29 mouse cellular contexts compared by ENCODE assay signal in genomic region chr3:91957173-91957572, GRCm38 (mm10). TPM values are rescaled to one million over a fixed set of nuclear protein-coding genes. Genes with fewer than 3 reads are reported as not detected.
A peak's percentile ranks its signal among the peaks of the same experiment; 100 is the strongest.
DNase-seq lines count a peak whose midpoint lies in the region; ATAC-seq and TF ChIP-seq lines count a peak whose summit lies in the region.
"Had no signal": no experiment of that assay in that cellular context is flagged by ENCODE, and none has a peak within 500 bp of the region (broad histone marks: within the 10 kb centered on the region; RNA-seq: fewer than 3 reads in every experiment).

No protein-coding gene starts in this region.

- H3K27ac ChIP-seq in kidney, embryonic 14.5 days (ENCODE audit: low read depth, low read length) = no peak overlapping the region
- no peak overlapping the region for H3K27ac ChIP-seq in kidney, adult 2 months (ENCODE audit: insufficient read depth, low read depth, low read length)
- H3K27ac ChIP-seq in kidney, embryonic 16.5 days (ENCODE audit: low read length) = no peak overlapping the region
- H3K27ac ChIP-seq: embryonic facial prominence, embryonic 13.5 days; embryonic facial prominence, embryonic 15.5 days; forebrain, embryonic 10.5 days; forebrain, embryonic 12.5 days had no signal

- H3K4me1 ChIP-seq in kidney, embryonic 14.5 days (ENCODE audit: control insufficient read depth, insufficient read depth, low read length) = no peaks in the 10 kb centered on the region
- H3K4me1 ChIP-seq in kidney, adult 2 months (ENCODE audit: control insufficient read depth, insufficient read depth, low read length) = no peaks in the 10 kb centered on the region
- H3K4me1 ChIP-seq in kidney, embryonic 16.5 days (ENCODE audit: insufficient read depth, low read length) = no peaks in the 10 kb centered on the region
- H3K4me1 ChIP-seq: embryonic facial prominence, embryonic 13.5 days; embryonic facial prominence, embryonic 15.5 days; forebrain, embryonic 10.5 days; forebrain, embryonic 12.5 days had no signal

- H3K4me2 ChIP-seq in kidney, embryonic 14.5 days (replicated peaks; ENCODE audit: low read depth, low read length) = no peak overlapping the region
- H3K4me2 ChIP-seq in kidney, embryonic 16.5 days (replicated peaks; ENCODE audit: low read depth, low read length) = no peak overlapping the region
- H3K4me2 ChIP-seq: embryonic facial prominence, embryonic 13.5 days; embryonic facial prominence, embryonic 15.5 days; forebrain, embryonic 12.5 days had no signal

- no peaks in the 10 kb centered on the region for H3K36me3 ChIP-seq in kidney, embryonic 14.5 days (ENCODE audit: control insufficient read depth, insufficient read depth, low read length)
- H3K36me3 ChIP-seq in kidney, adult 2 months (ENCODE audit: control insufficient read depth, insufficient read depth, low read length) = no peaks in the 10 kb centered on the region
- no peaks in the 10 kb centered on the region for H3K36me3 ChIP-seq in kidney, embryonic 16.5 days (ENCODE audit: insufficient read depth, low read length)
- H3K36me3 ChIP-seq: embryonic facial prominence, embryonic 13.5 days; embryonic facial prominence, embryonic 15.5 days; forebrain, embryonic 10.5 days; forebrain, embryonic 12.5 days; G1E had no signal

- H3K4me3 ChIP-seq in kidney, embryonic 14.5 days (ENCODE audit: low read length) = no peak overlapping the region
- no peak overlapping the region for H3K4me3 ChIP-seq in kidney, adult 2 months (ENCODE audit: insufficient read depth, low read depth, low read length)
- H3K4me3 ChIP-seq in kidney, embryonic 16.5 days (ENCODE audit: low read length) = no peak overlapping the region
- H3K4me3 ChIP-seq: embryonic facial prominence, embryonic 13.5 days; embryonic facial prominence, embryonic 15.5 days; erythroblast, embryonic 14.5 days; forebrain, embryonic 10.5 days; forebrain, embryonic 12.5 days had no signal

- H3K27me3 ChIP-seq in kidney, embryonic 14.5 days (ENCODE audit: control insufficient read depth, insufficient read depth, low read length) = no peaks in the 10 kb centered on the region
- no peaks in the 10 kb centered on the region for H3K27me3 ChIP-seq in kidney, adult 2 months (replicated peaks; ENCODE audit: control insufficient read depth, insufficient read depth, low read length)
- H3K27me3 ChIP-seq in kidney, embryonic 16.5 days (ENCODE audit: insufficient read depth, low read length) = no peaks in the 10 kb centered on the region
- H3K27me3 ChIP-seq: CH12.LX; embryonic facial prominence, embryonic 13.5 days; embryonic facial prominence, embryonic 15.5 days; forebrain, embryonic 12.5 days; Patski had no signal

- WGBS in kidney, embryonic 14.5 days = 42% methylated on average over 1 of the region's 1 CpGs
- 29% methylated on average over 1 of the region's 1 CpGs for WGBS in kidney, adult 2 months
- 45% methylated on average over 1 of the region's 1 CpGs for WGBS in kidney, embryonic 16.5 days

- peak; percentile 66; the same call in 1 of the 2 replicates for ATAC-seq in kidney, embryonic 14.5 days (ENCODE audit: low FRiP score, low TSS enrichment)
- ATAC-seq in kidney, embryonic 16.5 days (ENCODE audit: low FRiP score, low TSS enrichment) = peak; percentile 70
- ATAC-seq: CD4-positive, CD25-positive, alpha-beta regulatory T cell, adult 4 months; forebrain, embryonic 14.5 days; forebrain, embryonic 16.5 days; Patski had no signal

- H3K9ac ChIP-seq in kidney, embryonic 14.5 days (ENCODE audit: low read depth, low read length) = no peak overlapping the region
- H3K9ac ChIP-seq in kidney, embryonic 16.5 days (replicated peaks; ENCODE audit: low read length) = no peak overlapping the region
- H3K9ac ChIP-seq: embryonic facial prominence, embryonic 13.5 days; embryonic facial prominence, embryonic 15.5 days; forebrain, embryonic 12.5 days had no signal

- TF ChIP-seq POLR2A in kidney, adult 2 months (IDR thresholded peaks at IDR 0.05; ENCODE audit: low read depth, low read length) = no peak

- no peak for TF ChIP-seq CTCF in kidney, adult 2 months (conservative IDR thresholded peaks at IDR 0.05; ENCODE audit: insufficient read depth, insufficient read length, low read depth, low read length)

- H3K9me3 ChIP-seq in kidney, embryonic 14.5 days (ENCODE audit: control insufficient read depth, low read length) = peaks cover 2% of the 10 kb centered on the region; the same call in 1 of the 2 replicates
- 0 out of 2 replicates have a peak, but pooled peaks cover 3% of the 10 kb centered on the region for H3K9me3 ChIP-seq in kidney, embryonic 16.5 days (ENCODE audit: low read length)
- H3K9me3 ChIP-seq: embryonic facial prominence, embryonic 13.5 days; embryonic facial prominence, embryonic 15.5 days; forebrain, embryonic 12.5 days; G1E had no signal

- DNase-seq in kidney, adult 2 months = no peak
- no peak for DNase-seq in kidney, adult 8-10 months
- DNase-seq in R1 (ENCODE audit: low read depth, low spot score) = peak; percentile 8
- DNase-seq: adrenal gland, adult 2 months; adrenal gland, postnatal 10 days; adrenal gland, postnatal 25 days; B cell, adult 2 months; cerebellum, adult 11 months; cerebellum, adult 18-20 months; cerebellum, adult 8-10 months; cerebellum, adult 9-11 months; cerebellum, postnatal 14 days; cerebellum, postnatal 36 days; embryo, embryonic 11 days had no signal

RNA-seq across cellular contexts. Expression of gene Pglyrp3, which starts 57.2 kb away (rescaled TPM):
- not detected in 2 replicates for polyA plus RNA-seq in kidney, embryonic 14.5 days (2014; fragmentation: Nextera tagmentation; extraction: Ambion mirVana)
- not detected in 2 replicates for polyA plus RNA-seq in kidney, adult 2 months (2012; rRNA removed)
- not detected in 2 replicates for polyA plus RNA-seq in kidney, embryonic 16.5 days (2015; fragmentation: Nextera tagmentation; extraction: Ambion mirVana)
- polyA plus RNA-seq: adrenal gland, adult 2 months; brain, embryonic 14.5 days; CD4-positive, CD25-positive, alpha-beta regulatory T cell, adult 4 months; embryonic facial prominence, embryonic 11.5 days; erythroblast, embryonic 14.5 days; forebrain, embryonic 10.5 days; forebrain, embryonic 12.5 days; forebrain, embryonic 14.5 days; forebrain, embryonic 16.5 days; G1E; Patski had no signal
